Mouse (Mus musculus): ENCODE data around the gene Hcar2. TPM values are rescaled to one million over a fixed set of nuclear protein-coding genes. Genes with fewer than 3 reads are reported as not detected.

Gene Hcar2
- total RNA-seq, 2 experiments from 2014 or later: not detected

DNA sequence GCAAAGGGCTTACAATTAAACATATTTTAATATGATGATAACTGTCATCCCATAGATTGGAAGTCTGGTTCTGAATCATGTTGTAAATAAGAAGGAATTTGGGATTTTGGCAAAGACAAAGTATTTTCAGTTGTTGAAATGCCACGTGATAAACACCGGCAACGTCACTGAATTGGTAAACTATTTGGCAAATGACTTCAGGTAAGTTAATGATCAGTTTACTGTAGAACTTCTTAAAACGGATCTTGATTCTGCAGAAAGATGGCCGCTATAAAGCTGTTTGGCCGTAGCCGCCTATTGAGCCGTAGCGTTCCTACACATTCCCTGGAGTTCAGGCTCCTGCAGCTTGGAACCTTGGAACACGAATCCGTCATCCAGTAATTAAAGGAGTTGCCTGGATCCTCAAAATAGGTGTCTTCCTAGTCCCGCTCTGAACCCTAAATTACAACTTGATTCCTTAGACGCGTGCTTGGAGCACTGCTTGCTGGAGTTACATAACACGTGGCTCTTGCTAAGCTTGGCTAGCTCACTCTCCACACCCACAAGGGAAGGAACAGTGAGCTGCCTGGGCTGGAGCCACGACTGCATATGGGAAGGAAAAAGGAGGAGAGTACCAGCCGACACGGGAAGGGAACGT lies 46.2 kb downstream of the Hcar2 start:
- peak overlapping the region; percentile 4; the same call in 1 of the 2 replicates for H3K27ac ChIP-seq
- H3K4me3 ChIP-seq: peak overlapping the region; percentile 29
- intact Hi-C loops (cut with DNase I): no loop called here
- DNase-seq: peak; percentile 48
- TF ChIP-seq CTCF (IDR thresholded peaks at IDR 0.05): no peak

DNA sequence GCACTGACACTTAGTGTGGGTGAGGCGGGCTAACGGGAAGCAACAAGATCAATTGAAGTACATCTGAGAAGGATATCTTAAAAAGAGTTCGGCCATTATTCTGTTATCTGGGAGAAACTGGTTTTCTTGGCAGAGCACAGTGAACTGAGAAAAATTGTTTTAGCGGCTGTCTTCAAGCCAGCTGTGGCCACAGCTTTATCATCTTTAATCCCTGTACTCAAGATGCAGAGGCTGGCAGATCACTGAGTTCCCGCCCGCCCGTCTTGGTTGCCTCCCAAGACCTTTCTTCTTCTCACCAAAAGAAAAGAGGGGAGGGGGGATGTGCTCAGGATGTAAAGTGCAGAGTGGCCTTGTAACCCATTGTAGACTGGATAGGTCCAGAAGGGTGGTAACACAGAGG lies 48.4 kb downstream of the Hcar2 start:
- Histone ChIP-seq H3K27ac (no peak overlapping the region), H3K4me3 (no peak overlapping the region)
- intact Hi-C loops (cut with DNase I): no loop called here
- TF ChIP-seq CTCF (IDR thresholded peaks at IDR 0.05): no peak
- DNase-seq: no peak

Other genes starting within 250 kb of the Hcar2 start
- gene Clip1, start 180.9 kb downstream of the Hcar2 start, total RNA-seq (2021): 100 to 1,000 TPM; 286 to 331 TPM
- 10 to 100 TPM; 17.1 to 22.0 TPM for gene Zcchc8, start 144.4 kb downstream of the Hcar2 start, total RNA-seq (2021)
- gene Rsrc2, start 116.1 kb downstream of the Hcar2 start, total RNA-seq (2021): 10 to 100 TPM; 39.4 to 41.2 TPM
- not detected for gene Kntc1, start 115.8 kb downstream of the Hcar2 start, total RNA-seq (2021)
- gene Hcar1, start 14.5 kb upstream of the Hcar2 start, total RNA-seq (2021): under 1 TPM; 0.08 to 0.17 TPM
- 10 to 100 TPM; 40.1 to 49.3 TPM for gene Denr, start 41.7 kb upstream of the Hcar2 start, total RNA-seq (2021)
- gene Gm43518, start 61.9 kb upstream of the Hcar2 start, total RNA-seq (2021): 1 to 10 TPM in 1 of 2 experiments, under 1 TPM in 1; 0.89 to 1.1 TPM
- gene Ccdc62, start 65.2 kb upstream of the Hcar2 start, total RNA-seq (2021): under 1 TPM; 0.66 to 0.73 TPM
- gene Hip1r, start 108.1 kb upstream of the Hcar2 start, total RNA-seq (2021): 10 to 100 TPM in 1 of 2 experiments, 1 to 10 TPM in 1; 5.6 to 14.3 TPM
- gene Vps37b, start 166.8 kb upstream of the Hcar2 start, total RNA-seq (2021): 1 to 10 TPM; 4.1 to 6.2 TPM
- 10 to 100 TPM in 1 of 2 experiments, 1 to 10 TPM in 1; 7.1 to 11.9 TPM for gene Abcb9, start 230.3 kb upstream of the Hcar2 start, total RNA-seq (2021)
- gene Ogfod2, start 246.8 kb upstream of the Hcar2 start, total RNA-seq (2021): 10 to 100 TPM; 11.7 to 12.2 TPM